Mouse (Mus musculus) ES-Bruce4 (cell line): ENCODE data around the gene Rab11fip4. TPM values are rescaled to one million over a fixed set of nuclear protein-coding genes. Genes with fewer than 3 reads are reported as not detected.

ENCODE experiments used
- H3K27ac ChIP-seq: 2 replicates; pipeline ENCODE4 v1.5.1; 2012; ENCODE audit warnings: low read length, inconsistent platforms; ENCODE audit not compliant: insufficient read depth
- H3K27me3 ChIP-seq: 2 replicates; pipeline ENCODE4 v1.6.1; 2012; ENCODE audit warnings: mild to moderate bottlenecking, low read length, inconsistent platforms; ENCODE audit not compliant: control insufficient read depth, poor library complexity, insufficient read depth, severe bottlenecking
- H3K36me3 ChIP-seq: 2 replicates; pipeline ENCODE4 v1.6.1; 2012; ENCODE audit warnings: inconsistent platforms, mild to moderate bottlenecking, low read length, moderate library complexity; ENCODE audit not compliant: control insufficient read depth, poor library complexity, insufficient read depth, severe bottlenecking
- H3K4me1 ChIP-seq: one replicate; pipeline ENCODE4 v1.8.1; 2011; ENCODE audit warnings: low read length; ENCODE audit not compliant: control insufficient read depth, insufficient read depth
- H3K4me3 ChIP-seq: 2 replicates; pipeline ENCODE4 v1.5.1; 2011; ENCODE audit warnings: low read depth, mild to moderate bottlenecking, low read length
- H3K9ac ChIP-seq: 2 replicates; pipeline ENCODE4 v1.6.1; 2012; ENCODE audit warnings: low read depth, mild to moderate bottlenecking, inconsistent platforms; ENCODE audit not compliant: poor library complexity, severe bottlenecking
- H3K9me3 ChIP-seq: replicated peaks from 2 replicates; pipeline ENCODE4 v1.6.1; 2012; ENCODE audit warnings: mild to moderate bottlenecking, low read length, inconsistent platforms; ENCODE audit not compliant: control insufficient read depth, poor library complexity, insufficient read depth, severe bottlenecking
- CTCF ChIP-seq: IDR thresholded peaks from one replicate; pipeline ENCODE4 v1.8.1; 2011; ENCODE audit warnings: low read depth, low read length
- EP300 ChIP-seq: IDR thresholded peaks from 2 replicates; pipeline ENCODE4 v1.6.1; 2011; ENCODE audit warnings: low read depth, low read length; ENCODE audit not compliant: insufficient read depth
- POLR2A ChIP-seq: IDR thresholded peaks from one replicate; pipeline ENCODE4 v1.8.1; 2011; ENCODE audit warnings: low read length; ENCODE audit not compliant: insufficient read depth
- polyA plus RNA-seq: library from polyadenylated mRNA; stranded (reverse); fragments of >200 nt; gene quantifications from 2 replicates; pipeline ENCODE4 v1.2.4, GENCODE M21; 2011; ENCODE audit warnings: low read depth; ENCODE audit not compliant: missing spikeins, insufficient read depth, insufficient read length

Rab11fip4 gene
- polyA plus RNA-seq, 1 experiment: 28.9 TPM

DNA sequence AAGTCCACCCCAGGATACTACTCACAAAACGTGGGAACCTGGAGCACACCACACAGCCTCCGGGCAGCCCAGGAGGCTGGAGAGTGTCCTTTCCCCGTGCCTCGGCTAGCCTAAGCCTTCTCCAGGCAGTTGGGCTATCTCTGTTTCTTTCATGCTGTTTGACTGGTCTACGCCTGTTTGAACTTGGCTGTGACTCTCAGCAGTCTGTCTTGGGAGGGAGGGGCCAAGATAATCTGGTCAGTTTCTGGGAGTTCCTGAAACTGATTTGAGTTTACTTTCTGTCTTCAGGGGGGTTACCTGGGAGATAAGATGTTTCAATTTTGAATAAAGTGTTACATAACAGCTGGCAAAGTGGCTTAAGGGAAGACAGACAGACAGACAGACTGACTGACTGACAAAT, 88.9 kb downstream of the Rab11fip4 start:
- TF ChIP-seq EP300 (no peak), POLR2A (no peak), CTCF (no peak)
- Histone ChIP-seq H3K9me3 (no peaks in the 10 kb centered on the region), H3K36me3 (no peaks in the 10 kb centered on the region), H3K4me3 (no peak overlapping the region), H3K4me1 (peaks cover 4% of the 10 kb centered on the region), H3K27me3 (no peaks in the 10 kb centered on the region), H3K27ac (no peak overlapping the region), H3K9ac (no peak overlapping the region)

DNA sequence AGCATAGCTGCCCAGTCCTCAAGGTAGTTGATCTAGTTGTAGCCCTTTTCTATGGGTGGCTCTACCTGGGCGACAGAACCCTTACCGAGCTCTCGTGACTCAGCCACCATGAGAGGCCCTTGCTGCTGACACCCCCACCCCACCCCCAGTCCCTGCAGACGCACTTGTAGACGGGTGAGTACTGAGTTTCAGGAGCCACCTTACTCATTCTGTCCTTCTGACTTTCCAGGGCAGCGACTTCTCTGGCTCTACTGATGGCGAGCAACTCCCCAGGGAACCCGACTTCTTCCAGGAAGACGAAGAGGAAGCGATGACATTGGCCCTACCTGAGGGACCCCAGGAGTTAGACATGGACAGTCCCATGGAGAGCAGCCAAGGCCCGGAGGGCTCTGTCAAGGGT, 89.5 kb downstream of the Rab11fip4 start:
- Histone ChIP-seq H3K4me1 (peaks cover 4% of the 10 kb centered on the region), H3K27me3 (no peaks in the 10 kb centered on the region), H3K36me3 (no peaks in the 10 kb centered on the region), H3K27ac (no peak overlapping the region), H3K4me3 (no peak overlapping the region), H3K9ac (no peak overlapping the region), H3K9me3 (no peaks in the 10 kb centered on the region)
- TF ChIP-seq POLR2A (no peak), CTCF (no peak), EP300 (no peak)

DNA sequence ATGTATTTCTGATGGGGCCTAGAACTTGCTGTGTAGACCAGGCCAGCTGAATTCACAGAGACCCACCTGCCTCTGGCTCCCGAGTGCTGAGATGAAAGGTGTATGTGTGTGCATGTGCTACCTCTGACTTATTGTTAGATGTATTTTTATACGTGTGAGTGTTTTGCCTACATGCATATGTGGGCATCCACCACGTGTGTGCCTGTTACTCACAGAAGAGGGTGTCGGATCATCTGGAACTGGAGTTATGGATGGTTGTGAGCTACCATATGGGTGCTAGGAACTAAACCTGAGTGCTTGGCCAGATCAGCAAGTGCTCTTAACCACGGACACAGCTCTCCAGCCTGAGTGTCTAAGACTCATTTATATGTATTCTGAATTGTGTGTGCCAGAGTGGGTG, 90.2 kb downstream of the Rab11fip4 start:
- Histone ChIP-seq H3K9me3 (no peaks in the 10 kb centered on the region), H3K36me3 (no peaks in the 10 kb centered on the region), H3K27me3 (no peaks in the 10 kb centered on the region), H3K27ac (no peak overlapping the region), H3K4me1 (no peaks in the 10 kb centered on the region), H3K9ac (no peak overlapping the region), H3K4me3 (no peak overlapping the region)
- TF ChIP-seq POLR2A (no peak), CTCF (no peak), EP300 (no peak)

DNA sequence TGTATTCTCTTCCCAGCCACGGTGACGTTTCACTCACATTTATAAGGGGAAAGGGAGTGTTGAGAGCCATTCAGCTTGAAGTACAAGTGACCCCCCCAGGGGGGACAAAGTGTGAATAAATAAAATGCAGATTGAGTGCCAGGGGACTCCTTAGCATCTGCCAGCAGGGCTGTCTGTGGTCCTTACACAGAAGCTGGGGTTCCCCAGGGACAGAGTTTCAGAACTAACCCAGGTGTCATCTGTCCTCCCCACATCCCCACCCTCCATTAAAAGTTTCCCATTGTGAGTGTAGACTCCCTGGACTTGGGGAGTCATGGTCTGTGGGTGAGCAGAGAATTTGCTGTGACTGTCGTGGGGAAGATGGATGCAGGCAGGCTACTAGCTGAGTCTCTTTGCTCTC, 90.8 kb downstream of the Rab11fip4 start:
- no peaks in the 10 kb centered on the region for H3K27me3 ChIP-seq
- TF ChIP-seq EP300 (no peak), CTCF (no peak), POLR2A (no peak)
- no peak overlapping the region for H3K4me3 ChIP-seq
- H3K36me3 ChIP-seq: no peaks in the 10 kb centered on the region
- no peak overlapping the region for H3K27ac ChIP-seq
- no peaks in the 10 kb centered on the region for H3K4me1 ChIP-seq
- no peak overlapping the region for H3K9ac ChIP-seq
- no peaks in the 10 kb centered on the region for H3K9me3 ChIP-seq

- H3K27ac ChIP-seq: no peak overlapping the region
- no peaks in the 10 kb centered on the region for H3K9me3 ChIP-seq
- no peak overlapping the region for H3K4me3 ChIP-seq
- TF ChIP-seq CTCF: no peak
- no peak for TF ChIP-seq POLR2A
- TF ChIP-seq EP300: no peak
- no peaks in the 10 kb centered on the region for H3K4me1 ChIP-seq
- H3K36me3 ChIP-seq: no peaks in the 10 kb centered on the region
- no peaks in the 10 kb centered on the region for H3K27me3 ChIP-seq
- H3K9ac ChIP-seq: no peak overlapping the region
These were observed 94.1 kb downstream of the Rab11fip4 start for GRCm38 (mm10) chr11:79685109-79685508.

DNA sequence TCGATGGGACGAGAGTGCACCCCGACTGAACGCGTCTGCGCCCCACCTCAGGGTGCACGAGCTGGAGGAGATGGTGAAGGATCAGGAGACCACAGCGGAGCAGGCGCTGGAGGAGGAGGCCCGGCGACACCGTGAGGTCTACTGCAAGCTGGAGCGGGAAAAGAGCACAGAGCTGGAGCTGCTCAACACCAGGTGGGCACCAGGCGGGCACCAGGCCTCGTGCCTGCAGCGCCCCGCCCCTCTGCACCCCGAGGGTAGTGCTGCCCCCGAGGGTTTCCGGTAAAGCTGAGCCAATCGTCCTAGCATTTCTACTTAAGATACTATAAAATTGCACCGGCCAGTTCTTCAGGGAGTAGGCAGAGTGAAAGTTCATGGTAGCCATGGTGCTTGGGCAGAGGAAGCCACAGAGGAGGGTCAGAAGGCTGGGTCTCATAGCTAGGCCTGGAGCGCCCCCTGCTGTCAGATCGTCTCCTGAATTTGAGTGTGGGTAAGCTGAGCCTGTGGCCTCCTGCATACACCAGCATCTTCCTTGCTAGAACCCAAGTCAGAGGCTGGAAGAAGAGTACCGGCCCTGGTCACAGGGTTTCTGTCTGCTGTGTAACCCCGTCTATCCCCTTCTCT, 95.6 kb downstream of the Rab11fip4 start:
- H3K27me3 ChIP-seq: no peaks in the 10 kb centered on the region
- H3K9ac ChIP-seq: no peak overlapping the region
- TF ChIP-seq EP300: no peak
- TF ChIP-seq CTCF: peak; percentile 96
- H3K4me1 ChIP-seq: no peaks in the 10 kb centered on the region
- peak overlapping the region; percentile 27 for H3K4me3 ChIP-seq
- H3K27ac ChIP-seq: no peak overlapping the region
- H3K9me3 ChIP-seq: no peaks in the 10 kb centered on the region
- H3K36me3 ChIP-seq: no peaks in the 10 kb centered on the region
